Mouse (Mus musculus): ENCODE measurements around the gene Tbx4. TPM values are rescaled to one million over a fixed set of nuclear protein-coding genes. Genes with fewer than 3 reads are reported as not detected.

The Tbx4 gene
- total RNA-seq, 2 experiments from 2014 or later: not detected

- no peak for ATAC-seq (replicated peaks; ENCODE audit: poor library complexity, severe bottlenecking)
Measured at GRCm38 (mm10) chr11:85850233-85850632, 36.0 kb upstream of the Tbx4 start, which contains the start of gene Gm11444. Gene Gm11444 (minus strand): TSS chr11:85850333.

GRCm38 (mm10) chr11:85850758-85851157 is 35.5 kb upstream of the Tbx4 start:
- no peak for ATAC-seq (replicated peaks; ENCODE audit: poor library complexity, severe bottlenecking)

- ATAC-seq (replicated peaks; ENCODE audit: poor library complexity, severe bottlenecking): no peak
Measured at GRCm38 (mm10) chr11:85857997-85858698, 28.1 kb upstream of the Tbx4 start.

GRCm38 (mm10) chr11:85864363-85864762 is 21.9 kb upstream of the Tbx4 start:
- no peak for ATAC-seq (replicated peaks; ENCODE audit: poor library complexity, severe bottlenecking)

GRCm38 (mm10) chr11:85876059-85876788 is 10.0 kb upstream of the Tbx4 start:
- ATAC-seq (replicated peaks; ENCODE audit: poor library complexity, severe bottlenecking): no peak

GRCm38 (mm10) chr11:85884498-85884897 is 1.7 kb upstream of the Tbx4 start:
- no peak for ATAC-seq (replicated peaks; ENCODE audit: poor library complexity, severe bottlenecking)

GRCm38 (mm10) chr11:85886429-85886785 is 185 bp downstream of the Tbx4 start:
- ATAC-seq (replicated peaks; ENCODE audit: poor library complexity, severe bottlenecking): no peak

- ATAC-seq (replicated peaks; ENCODE audit: poor library complexity, severe bottlenecking): no peak
Measured at GRCm38 (mm10) chr11:85887273-85887672, 1.1 kb downstream of the Tbx4 start.

- ATAC-seq (replicated peaks; ENCODE audit: poor library complexity, severe bottlenecking): no peak
Measured at GRCm38 (mm10) chr11:85887801-85888450, 1.7 kb downstream of the Tbx4 start.

GRCm38 (mm10) chr11:85888451-85888961 is 2.3 kb downstream of the Tbx4 start:
- no peak for ATAC-seq (replicated peaks; ENCODE audit: poor library complexity, severe bottlenecking)

- ATAC-seq (replicated peaks; ENCODE audit: poor library complexity, severe bottlenecking): no peak
Measured at GRCm38 (mm10) chr11:85889056-85889729, 3.0 kb downstream of the Tbx4 start.

- no peak for ATAC-seq (replicated peaks; ENCODE audit: poor library complexity, severe bottlenecking)
Measured at GRCm38 (mm10) chr11:85889730-85890562, 3.7 kb downstream of the Tbx4 start.

- ATAC-seq (replicated peaks; ENCODE audit: poor library complexity, severe bottlenecking): no peak
Measured at GRCm38 (mm10) chr11:85890563-85890845, 4.3 kb downstream of the Tbx4 start.

GRCm38 (mm10) chr11:85891010-85891691 is 4.9 kb downstream of the Tbx4 start:
- no peak for ATAC-seq (replicated peaks; ENCODE audit: poor library complexity, severe bottlenecking)

- ATAC-seq (replicated peaks; ENCODE audit: poor library complexity, severe bottlenecking): no peak
Measured at GRCm38 (mm10) chr11:85891692-85892040, 5.4 kb downstream of the Tbx4 start.

GRCm38 (mm10) chr11:85892771-85893170 is 6.5 kb downstream of the Tbx4 start:
- no peak for ATAC-seq (replicated peaks; ENCODE audit: poor library complexity, severe bottlenecking)

- no peak for ATAC-seq (replicated peaks; ENCODE audit: poor library complexity, severe bottlenecking)
Measured at GRCm38 (mm10) chr11:85893400-85894135, 7.3 kb downstream of the Tbx4 start.

- ATAC-seq (replicated peaks; ENCODE audit: poor library complexity, severe bottlenecking): no peak
Measured at GRCm38 (mm10) chr11:85894136-85894530, 7.9 kb downstream of the Tbx4 start.

Measured in granulocyte monocyte progenitor cell, adult 5-6 weeks (primary cell).